Mouse (Mus musculus) cerebellum, adult 9-10 months (tissue): Measurements from ENCODE around the gene Fzd1.

ENCODE experiments used
- DNase-seq: peaks from one replicate; pipeline ENCODE4 v3.0.0; 2022

Fzd1 gene

GRCm38 (mm10) chr5:4757902-4758301 lies at the start of gene Fzd1:
Fzd1 (minus strand) TSS chr5:4758035.
- DNase-seq, result peak; percentile 89

DNA sequence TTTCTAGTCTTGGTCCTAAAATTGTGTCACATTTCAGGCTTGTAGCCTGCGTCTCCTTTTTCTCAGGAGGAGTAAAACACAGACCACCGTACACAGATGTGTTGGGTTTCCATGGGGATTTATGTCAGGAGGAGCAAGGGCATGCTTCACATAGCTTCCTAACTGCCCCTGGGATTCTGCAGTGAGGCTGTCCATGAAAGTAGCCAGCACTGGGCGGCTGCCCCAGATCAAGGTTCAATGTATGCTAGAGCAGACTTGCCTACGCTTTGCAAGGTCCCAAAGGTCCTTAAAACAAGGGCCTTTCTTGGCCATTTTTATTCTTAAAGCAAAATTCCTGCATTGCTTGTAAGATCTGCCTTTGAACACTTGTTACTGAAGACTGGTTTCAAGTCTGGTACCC lies 47.4 kb upstream of the Fzd1 start:
- DNase-seq, result no peak

DNA sequence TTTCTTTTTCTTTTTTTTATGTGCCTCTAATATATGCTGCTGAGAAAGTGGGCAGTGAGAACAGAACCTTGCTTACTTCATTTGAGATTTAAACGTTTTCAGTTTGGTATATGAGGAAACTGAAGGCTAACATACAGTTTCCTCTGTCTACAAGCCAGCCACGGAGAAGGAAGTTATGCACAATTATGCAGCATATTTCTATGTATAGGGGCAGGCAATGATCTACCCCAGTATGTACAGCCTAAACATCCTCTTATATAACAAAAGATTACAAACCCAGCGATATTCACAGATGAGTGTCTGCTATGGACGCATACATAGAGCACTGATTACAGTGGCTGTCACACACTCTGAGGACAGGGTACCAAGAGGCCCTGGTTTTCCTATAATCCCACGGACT lies 45.9 kb upstream of the Fzd1 start:
- no peak for DNase-seq

DNA sequence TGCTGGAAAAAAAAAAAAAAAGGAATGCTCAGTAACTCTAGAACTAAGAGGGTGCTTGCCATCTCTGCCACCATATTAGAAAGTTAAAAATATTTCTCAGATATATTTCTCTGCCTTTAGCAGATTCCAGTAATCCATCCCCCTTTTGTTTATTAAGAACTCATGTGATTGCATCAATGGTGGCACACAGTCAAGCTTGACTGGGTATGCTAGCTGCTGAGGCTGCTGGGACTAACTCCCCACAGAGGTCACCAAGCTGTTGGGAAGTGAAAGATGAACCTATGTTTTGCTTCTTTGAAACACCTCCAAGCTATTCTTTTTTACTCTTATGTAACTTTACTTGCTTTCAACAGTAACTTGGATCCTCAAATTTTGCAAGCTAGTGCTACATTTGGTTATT lies 44.1 kb upstream of the Fzd1 start:
- no peak for DNase-seq

DNA sequence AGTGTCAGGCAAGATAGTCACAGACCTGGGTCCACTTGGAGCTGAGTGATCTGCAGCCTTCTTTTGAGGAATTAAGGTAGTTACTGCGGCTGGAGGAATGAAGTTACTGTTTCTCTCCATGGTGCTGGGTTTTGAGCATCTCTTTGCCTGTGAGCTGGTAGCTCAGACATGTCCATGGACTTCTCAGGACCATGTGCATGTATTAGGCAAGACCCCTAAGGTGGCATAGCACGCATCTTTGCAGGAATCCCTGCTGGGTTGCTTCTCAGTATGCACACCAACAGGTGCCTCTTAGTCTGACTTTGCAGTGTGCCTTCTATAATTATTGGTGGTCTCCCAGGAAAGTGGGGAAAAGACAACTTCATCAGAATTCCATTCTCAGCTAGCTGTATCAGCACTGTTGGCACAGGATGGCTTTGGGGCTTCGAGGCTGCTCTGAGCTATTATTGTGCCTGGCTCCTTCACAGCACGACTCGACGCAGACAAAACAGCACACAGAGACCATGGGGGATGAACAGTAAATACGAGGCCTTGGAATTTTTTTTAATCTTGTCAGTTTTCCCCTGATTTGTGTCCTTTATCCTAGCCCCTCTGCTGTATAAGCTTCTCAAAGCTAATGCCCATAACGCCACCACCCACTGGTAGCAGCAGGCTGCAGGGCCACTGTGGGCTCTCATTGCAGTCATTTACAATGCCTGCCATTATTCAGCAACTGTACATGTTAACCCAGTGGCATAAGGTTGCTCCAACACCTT lies 43.4 kb upstream of the Fzd1 start:
- DNase-seq, result no peak

DNA sequence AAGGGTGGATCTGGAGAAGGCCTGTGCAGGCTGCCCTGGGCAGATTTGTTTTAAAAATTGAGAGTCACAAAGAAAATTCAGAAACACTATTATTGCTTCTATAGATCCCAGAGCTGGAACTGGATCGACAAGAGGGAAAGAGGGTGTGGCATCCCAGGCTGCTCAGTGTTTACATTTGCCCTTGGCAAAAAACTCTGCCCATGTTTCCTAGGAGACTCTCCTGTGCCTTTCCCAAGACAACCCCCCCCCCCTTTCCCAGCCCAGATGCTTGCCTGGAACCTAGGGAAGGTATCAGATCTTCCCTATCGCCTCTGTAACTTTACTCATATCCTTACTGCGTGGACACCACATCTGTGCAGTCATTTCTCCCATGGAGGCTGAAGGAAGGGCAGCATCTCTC lies 33.4 kb upstream of the Fzd1 start:
- no peak for DNase-seq

GRCm38 (mm10) chr5:4790265-4790664 lies 32.4 kb upstream of the Fzd1 start:
- DNase-seq, result no peak

GRCm38 (mm10) chr5:4788484-4788883 lies 30.6 kb upstream of the Fzd1 start:
- no peak for DNase-seq

- no peak for DNase-seq
These were observed 29.0 kb upstream of the Fzd1 start for GRCm38 (mm10) chr5:4786816-4787215.

GRCm38 (mm10) chr5:4778274-4778673 lies 20.4 kb upstream of the Fzd1 start:
- DNase-seq, result no peak

DNA sequence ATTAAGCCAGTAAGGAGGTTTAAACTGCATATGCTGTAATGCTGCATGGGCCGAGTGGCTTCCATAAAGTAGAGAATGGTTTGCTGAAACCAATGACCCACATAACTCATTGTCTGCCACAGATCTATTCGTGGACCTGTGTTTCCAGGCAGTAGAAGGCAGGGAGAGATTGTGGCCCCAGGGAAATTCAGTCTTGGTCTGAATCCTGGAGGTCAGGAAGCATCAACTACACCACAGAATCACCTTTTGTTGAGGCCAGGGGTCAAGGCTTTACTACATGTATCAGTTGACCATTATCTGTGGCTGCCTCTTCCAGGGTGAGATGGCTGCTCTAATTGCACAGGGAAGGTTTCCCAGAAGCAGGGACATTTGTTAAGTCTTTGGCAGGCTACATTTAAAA lies 18.7 kb upstream of the Fzd1 start:
- DNase-seq, result no peak

DNA sequence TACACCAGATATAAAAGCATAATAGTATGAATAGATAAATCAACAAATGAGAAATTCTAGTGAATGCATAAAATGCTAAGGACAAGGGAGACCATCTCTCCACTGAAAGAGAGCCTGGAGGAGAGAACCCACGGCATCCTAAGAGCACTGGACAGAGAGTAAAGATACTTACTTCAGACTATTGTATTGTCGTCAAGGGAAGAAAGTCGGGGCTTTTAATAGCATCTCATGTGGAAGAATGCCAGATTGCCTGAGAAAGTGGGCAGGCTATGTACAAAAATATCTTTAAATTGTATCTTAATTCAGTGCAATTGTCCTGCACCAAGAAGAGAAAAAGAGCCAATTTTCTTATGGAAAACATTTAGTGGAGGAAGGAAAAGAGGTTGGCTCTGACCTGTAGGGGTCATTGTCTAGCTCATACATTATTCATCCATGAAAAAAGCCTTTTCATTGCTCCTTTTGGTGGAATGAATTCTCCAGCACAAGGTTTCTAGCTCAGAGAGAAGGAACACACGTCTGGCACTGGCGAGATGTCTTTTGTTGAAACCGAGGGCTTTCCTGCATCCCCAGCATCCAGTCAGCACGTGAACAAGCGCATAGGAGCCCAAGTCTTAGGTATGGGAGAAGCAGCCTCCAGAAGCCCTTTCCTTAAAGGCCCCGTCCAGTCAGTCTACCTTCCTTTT lies 15.4 kb upstream of the Fzd1 start:
- no peak for DNase-seq

GRCm38 (mm10) chr5:4770609-4771008 lies 12.8 kb upstream of the Fzd1 start:
- no peak for DNase-seq

GRCm38 (mm10) chr5:4767896-4768295 lies 10.1 kb upstream of the Fzd1 start:
- DNase-seq, result no peak

- no peak for DNase-seq
These were observed 8.9 kb upstream of the Fzd1 start for GRCm38 (mm10) chr5:4766719-4767118.

GRCm38 (mm10) chr5:4761891-4762290 lies 4.1 kb upstream of the Fzd1 start:
- no peak for DNase-seq

GRCm38 (mm10) chr5:4758331-4759080 lies 671 bp upstream of the Fzd1 start:
- no peak for DNase-seq

GRCm38 (mm10) chr5:4756871-4757711 lies 744 bp downstream of the Fzd1 start:
- peak; percentile 61 for DNase-seq

DNA sequence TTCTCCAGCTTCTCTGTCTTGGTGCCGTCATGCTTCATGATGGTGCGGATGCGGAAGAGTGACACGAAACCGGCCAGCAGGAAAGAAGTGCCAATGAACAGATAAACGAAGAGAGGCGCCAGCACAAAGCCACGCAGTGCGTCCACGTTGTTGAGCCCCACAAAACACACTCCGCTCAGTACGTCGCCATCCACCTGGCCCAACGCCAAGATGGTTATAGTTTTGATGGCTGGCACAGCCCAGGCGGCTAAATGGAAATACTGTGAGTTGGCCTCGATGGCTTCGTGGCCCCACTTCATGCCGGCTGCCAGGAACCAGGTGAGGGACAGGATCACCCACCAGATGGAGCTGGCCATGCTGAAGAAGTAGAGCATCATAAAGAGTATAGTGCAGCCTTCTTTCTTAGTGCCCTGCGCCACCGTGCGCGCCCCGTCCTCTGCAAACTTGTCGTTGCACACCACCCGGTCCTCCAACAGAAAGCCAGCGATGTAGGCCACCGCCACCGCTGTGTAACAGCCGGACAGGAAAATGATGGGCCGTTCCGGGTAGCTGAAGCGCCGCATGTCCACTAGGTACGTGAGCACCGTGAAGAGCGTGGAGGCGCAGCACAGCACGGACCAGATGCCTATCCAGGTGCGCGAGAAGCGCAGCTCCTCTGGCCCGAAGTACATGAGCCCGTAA lies 1.7 kb downstream of the Fzd1 start:
- DNase-seq, result peak; percentile 61

- peak; percentile 11 for DNase-seq
These were observed 2.5 kb downstream of the Fzd1 start for GRCm38 (mm10) chr5:4755326-4755725.

DNA sequence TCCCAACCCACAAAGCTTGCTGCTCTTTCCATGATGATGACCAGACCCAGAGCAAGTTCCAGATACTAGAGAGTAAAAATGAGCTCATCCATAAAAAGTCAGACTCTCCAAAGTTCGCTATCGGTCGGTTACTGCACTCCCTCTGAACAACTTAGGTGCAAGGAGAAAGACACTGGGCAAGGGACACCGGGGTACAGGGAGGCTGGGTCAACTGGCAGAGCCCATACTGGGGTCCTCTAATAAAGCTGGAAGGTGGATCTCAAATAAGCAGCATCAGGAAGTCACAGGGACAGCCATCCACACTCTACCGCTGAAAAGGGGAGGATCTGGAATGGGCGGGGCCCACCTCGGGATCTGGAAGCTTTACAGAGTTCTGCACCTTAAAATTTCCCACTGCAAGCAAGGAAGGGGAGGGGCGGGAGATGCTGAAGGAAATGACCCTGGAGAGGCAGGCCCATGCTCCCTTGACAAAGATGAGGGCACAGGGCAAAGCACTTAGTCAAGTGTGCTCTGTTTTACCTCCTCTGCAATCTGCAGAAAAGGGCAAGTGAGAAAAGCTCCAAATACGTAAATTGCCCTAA lies 3.0 kb downstream of the Fzd1 start:
- peak; percentile 18 for DNase-seq

GRCm38 (mm10) chr5:4753161-4753560 lies 4.7 kb downstream of the Fzd1 start:
- DNase-seq, result no peak
